Mouse (Mus musculus): Measurements from ENCODE around the gene Bloc1s3. TPM values are rescaled to one million over a fixed set of nuclear protein-coding genes. Genes with fewer than 3 reads are reported as not detected.

Gene Bloc1s3
- total and polyA plus RNA-seq, 3 experiments, result 4.9 to 8.0 (median 6.7) TPM

- H3K4me2 ChIP-seq (ENCODE audit: insufficient read depth, low read depth, poor library complexity, severe bottlenecking), result no peak overlapping the region
- no peak for DNase-seq (ENCODE audit: extremely low read depth)
- dilution Hi-C loops (cut with MboI; ENCODE audit: extremely low pct_ligation_motif_present, extremely low pct_unique_long_range_greater_than_20kb, low sequenced_read_pairs) (no loop called here), in situ Hi-C loops (cut with MboI; ENCODE audit: low pct_ligation_motif_present, low pct_unique_long_range_greater_than_20kb, low sequenced_read_pairs) (loop anchor here (5.0 kb wide), 1 partner anchor 34 kb away; the partner anchor contains the start of genes Bloc1s3 and Trappc6a)
- H3K27me3 ChIP-seq (replicated peaks), result no peaks in the 10 kb centered on the region
- no peak overlapping the region for H3K4me3 ChIP-seq (replicated peaks in 1 of 3; ENCODE audit: low read depth in 2 of 3, low read length in 2 of 3, poor library complexity in 1 of 3)
- H3K27ac ChIP-seq (ENCODE audit: insufficient read depth, low read depth), result no peak overlapping the region
- peaks cover 8% of the 10 kb centered on the region for H3K79me2 ChIP-seq (replicated peaks; ENCODE audit: control insufficient read depth, extremely low read depth, insufficient read depth, poor library complexity, severe bottlenecking)
- TF ChIP-seq MXI1 (IDR thresholded peaks at IDR 0.05; ENCODE audit: low read depth, low read length) (no peak), ZNF384 (IDR thresholded peaks at IDR 0.05; ENCODE audit: low read depth, low read length) (no peak), CHD1 (IDR thresholded peaks at IDR 0.05; ENCODE audit: low read depth, low read length) (no peak), POLR2AphosphoS2 (IDR thresholded peaks at IDR 0.05; ENCODE audit: low read depth, low read length) (no peak), JUN (IDR thresholded peaks at IDR 0.05; ENCODE audit: insufficient read depth, low read depth, low read length) (no peak), HCFC1 (IDR thresholded peaks at IDR 0.05; ENCODE audit: low read depth, low read length) (no peak), CTCF (conservative IDR thresholded peaks at IDR 0.05 in 1 of 2, IDR thresholded peaks at IDR 0.05 in 1 of 2; ENCODE audit: low read depth in 2 of 2, low read length in 2 of 2) (no peak), MAX (IDR thresholded peaks at IDR 0.05; ENCODE audit: low read length) (no peak), IRF4 (IDR thresholded peaks at IDR 0.05; ENCODE audit: low read depth, low read length) (no peak), MEF2A (IDR thresholded peaks at IDR 0.05; ENCODE audit: borderline replicate concordance, low read depth, low read length) (no peak), SMC3 (IDR thresholded peaks at IDR 0.05; ENCODE audit: low read depth, low read length) (no peak), TBP (conservative IDR thresholded peaks at IDR 0.05; ENCODE audit: low read depth, low read length) (no peak), EP300 (IDR thresholded peaks at IDR 0.05; ENCODE audit: low read length) (no peak)
- peaks cover 7 to 73% of the 10 kb centered on the region in 2 experiments for H3K36me3 ChIP-seq (replicated peaks in 1 of 2; ENCODE audit: control insufficient read depth in 1 of 2, insufficient read depth in 1 of 2, low read length in 1 of 2)
- no peaks in the 10 kb centered on the region for H3K9me3 ChIP-seq (replicated peaks; ENCODE audit: low read length)
- H3K9ac ChIP-seq (ENCODE audit: insufficient read depth, low read depth), result no peak overlapping the region
- H3K4me1 ChIP-seq (ENCODE audit: control insufficient read depth in 1 of 2, insufficient read depth in 2 of 2), result peaks cover 8 to 51% of the 10 kb centered on the region in 2 experiments
These were observed 33.6 kb upstream of the Bloc1s3 start for GRCm38 (mm10) chr7:19541681-19542154.

GRCm38 (mm10) chr7:19540771-19541566 lies 32.8 kb upstream of the Bloc1s3 start:
- no peak for DNase-seq (ENCODE audit: extremely low read depth)

More at GRCm38 (mm10) chr7:19540771-19541566, 32.8 kb upstream of the Bloc1s3 start:
- Histone ChIP-seq H3K27me3 (replicated peaks) (no peaks in the 10 kb centered on the region), H3K79me2 (replicated peaks; ENCODE audit: control insufficient read depth, extremely low read depth, insufficient read depth, poor library complexity, severe bottlenecking) (peaks cover 4% of the 10 kb centered on the region), H3K9ac (ENCODE audit: insufficient read depth, low read depth) (no peak overlapping the region), H3K9me3 (replicated peaks; ENCODE audit: low read length) (no peaks in the 10 kb centered on the region), H3K27ac (ENCODE audit: insufficient read depth, low read depth) (no peak overlapping the region), H3K36me3 (replicated peaks in 1 of 2; ENCODE audit: control insufficient read depth in 1 of 2, insufficient read depth in 1 of 2, low read length in 1 of 2) (peaks cover 11 to 75% of the 10 kb centered on the region in 2 experiments), H3K4me3 (replicated peaks in 1 of 3; ENCODE audit: low read depth in 2 of 3, low read length in 2 of 3, poor library complexity in 1 of 3) (no peak overlapping the region), H3K4me2 (ENCODE audit: insufficient read depth, low read depth, poor library complexity, severe bottlenecking) (no peak overlapping the region), H3K4me1 (ENCODE audit: control insufficient read depth in 1 of 2, insufficient read depth in 2 of 2) (peaks cover 12 to 54% of the 10 kb centered on the region in 2 experiments)
- no peak for TF ChIP-seq NRF1 (IDR thresholded peaks at IDR 0.05; ENCODE audit: low read depth, low read length)
- TF ChIP-seq JUND (conservative IDR thresholded peaks at IDR 0.05; ENCODE audit: low read depth, low read length), result no peak
- no peak for TF ChIP-seq IRF4 (IDR thresholded peaks at IDR 0.05; ENCODE audit: low read depth, low read length)
- TF ChIP-seq TBP (conservative IDR thresholded peaks at IDR 0.05; ENCODE audit: low read depth, low read length), result no peak
- no peak for TF ChIP-seq EP300 (IDR thresholded peaks at IDR 0.05; ENCODE audit: low read length)
- TF ChIP-seq USF1 (IDR thresholded peaks at IDR 0.05; ENCODE audit: low read depth, low read length), result no peak
- no peak for TF ChIP-seq ETS1 (conservative IDR thresholded peaks at IDR 0.05; ENCODE audit: low read depth, low read length)
- no peak for TF ChIP-seq SMC3 (IDR thresholded peaks at IDR 0.05; ENCODE audit: low read depth, low read length)
- no peak for TF ChIP-seq POLR2A (IDR thresholded peaks at IDR 0.05; ENCODE audit: low read depth, low read length)
- no peak for TF ChIP-seq TCF12 (IDR thresholded peaks at IDR 0.05; ENCODE audit: low read depth, low read length)
- no peak for TF ChIP-seq ZC3H11A (IDR thresholded peaks at IDR 0.05; ENCODE audit: low read depth, low read length)
- no peak for TF ChIP-seq ELF1 (IDR thresholded peaks at IDR 0.05; ENCODE audit: low read depth, low read length)
- TF ChIP-seq RCOR1 (conservative IDR thresholded peaks at IDR 0.05; ENCODE audit: low read depth, low read length), result no peak
- TF ChIP-seq MYC (IDR thresholded peaks at IDR 0.05; ENCODE audit: low read depth, low read length), result no peak
- TF ChIP-seq BHLHE40 (IDR thresholded peaks at IDR 0.05; ENCODE audit: low read depth, low read length), result no peak
- no peak for TF ChIP-seq PAX5 (IDR thresholded peaks at IDR 0.05; ENCODE audit: low read length)
- TF ChIP-seq MXI1 (IDR thresholded peaks at IDR 0.05; ENCODE audit: low read depth, low read length), result no peak
- no peak for TF ChIP-seq NELFE (IDR thresholded peaks at IDR 0.05; ENCODE audit: low read depth, low read length)
- TF ChIP-seq POLR2AphosphoS2 (IDR thresholded peaks at IDR 0.05; ENCODE audit: low read depth, low read length), result no peak
- dilution Hi-C loops (cut with MboI; ENCODE audit: extremely low pct_ligation_motif_present, extremely low pct_unique_long_range_greater_than_20kb, low sequenced_read_pairs) (no loop called here), in situ Hi-C loops (cut with MboI; ENCODE audit: low pct_ligation_motif_present, low pct_unique_long_range_greater_than_20kb, low sequenced_read_pairs) (loop anchor here (5.0 kb wide), 1 partner anchor 34 kb away; the partner anchor contains the start of genes Bloc1s3 and Trappc6a)

Measured in CH12.LX (cell line).